Mouse (Mus musculus): ENCODE data around the gene Olfr411.

Olfr411 gene

GRCm38 (mm10) chr11:74352550-74352949 is at the start of gene Olfr411:
Olfr411 (minus strand) TSS chr11:74352650.
- no peak for DNase-seq (ENCODE audit: extremely low spot score)

DNA sequence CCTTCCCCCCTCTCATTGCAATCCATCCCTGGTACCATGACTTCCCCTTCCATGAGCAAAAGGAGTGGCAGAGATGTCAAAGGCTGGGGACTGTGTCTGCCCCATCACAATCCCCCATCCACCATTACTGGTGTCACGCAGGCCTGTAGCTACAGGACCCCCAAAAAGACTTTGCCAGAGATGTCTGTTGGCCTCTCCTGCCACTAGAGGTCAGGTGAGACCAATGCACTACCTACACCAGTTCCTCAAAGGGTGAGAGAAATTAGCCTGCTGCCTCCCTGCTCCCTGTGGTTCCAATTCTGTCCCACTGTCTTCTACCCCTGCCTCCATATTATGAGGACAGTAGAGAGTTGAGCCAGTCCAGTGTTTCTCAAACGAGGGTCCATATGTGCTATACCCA is 49.7 kb upstream of the Olfr411 start:
- no peak for DNase-seq (ENCODE audit: extremely low spot score)

- no peak for DNase-seq (ENCODE audit: extremely low spot score)
Measured at GRCm38 (mm10) chr11:74395583-74395982, 43.1 kb upstream of the Olfr411 start.

DNA sequence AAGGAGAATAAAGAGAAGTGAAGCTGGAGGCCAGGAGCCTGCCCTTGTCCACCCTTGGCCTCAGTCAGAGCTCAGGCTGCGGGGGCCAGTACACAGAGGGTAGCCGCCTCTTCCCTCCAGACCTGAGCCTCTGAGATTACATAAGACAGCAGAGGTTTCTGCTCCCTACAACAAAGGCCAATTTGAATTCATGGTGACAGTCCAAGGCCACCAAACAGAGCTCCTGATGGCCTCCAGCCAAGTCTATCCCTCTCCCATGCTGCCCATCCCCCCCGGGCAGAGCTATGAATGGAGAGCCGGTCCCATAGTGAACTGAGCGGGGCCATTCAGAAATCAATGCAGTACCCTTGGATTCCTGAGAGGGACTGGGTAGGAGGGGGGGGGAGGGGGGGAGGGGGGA is 41.0 kb upstream of the Olfr411 start:
- DNase-seq (ENCODE audit: extremely low spot score) = no peak

DNA sequence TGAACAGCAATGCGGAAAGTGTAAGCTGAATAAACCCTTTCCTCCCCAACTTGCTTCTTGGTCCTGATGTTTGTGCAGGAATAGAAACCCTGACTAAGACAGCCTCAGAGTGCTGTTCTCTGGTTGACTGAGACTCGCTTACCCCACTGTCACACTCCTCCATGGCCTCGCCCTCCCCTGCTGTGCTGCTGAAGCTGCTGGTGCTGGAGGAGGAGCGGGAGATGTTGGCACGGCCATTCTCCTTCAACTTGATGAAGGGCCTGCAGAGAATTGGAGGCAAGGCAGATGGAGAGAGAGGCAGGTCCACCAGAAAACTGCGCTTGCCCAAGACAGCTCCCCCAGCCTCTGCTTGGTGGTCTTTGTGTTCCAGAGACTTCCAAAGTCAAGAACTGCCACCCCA is 40.5 kb upstream of the Olfr411 start:
- no peak for DNase-seq (ENCODE audit: extremely low spot score)

GRCm38 (mm10) chr11:74391899-74392298 is 39.4 kb upstream of the Olfr411 start:
- DNase-seq (ENCODE audit: extremely low spot score) = no peak

GRCm38 (mm10) chr11:74387203-74387602 is 34.8 kb upstream of the Olfr411 start:
- DNase-seq (ENCODE audit: extremely low spot score) = no peak

DNA sequence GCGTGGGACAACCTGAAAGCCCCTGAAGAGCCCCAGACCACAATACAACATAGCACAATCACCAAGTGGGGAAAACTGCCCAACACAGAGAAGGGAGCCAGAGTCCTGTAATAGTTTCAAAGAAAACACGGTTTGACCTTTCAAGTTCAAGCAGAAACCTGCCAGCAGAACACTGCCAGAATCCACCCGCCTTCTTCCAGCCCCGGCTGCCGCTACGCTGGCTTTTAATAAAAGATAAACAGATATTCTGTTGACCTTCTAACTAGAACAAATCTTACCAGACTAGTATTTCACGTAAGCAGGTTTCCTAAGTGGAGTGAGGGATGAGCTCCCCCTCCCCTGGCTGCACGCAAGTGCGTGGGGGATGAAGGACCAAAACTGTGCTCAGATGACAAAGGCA is 33.2 kb upstream of the Olfr411 start:
- DNase-seq (ENCODE audit: extremely low spot score) = no peak

GRCm38 (mm10) chr11:74379166-74379873 is 26.9 kb upstream of the Olfr411 start:
- no peak for DNase-seq (ENCODE audit: extremely low spot score)

DNA sequence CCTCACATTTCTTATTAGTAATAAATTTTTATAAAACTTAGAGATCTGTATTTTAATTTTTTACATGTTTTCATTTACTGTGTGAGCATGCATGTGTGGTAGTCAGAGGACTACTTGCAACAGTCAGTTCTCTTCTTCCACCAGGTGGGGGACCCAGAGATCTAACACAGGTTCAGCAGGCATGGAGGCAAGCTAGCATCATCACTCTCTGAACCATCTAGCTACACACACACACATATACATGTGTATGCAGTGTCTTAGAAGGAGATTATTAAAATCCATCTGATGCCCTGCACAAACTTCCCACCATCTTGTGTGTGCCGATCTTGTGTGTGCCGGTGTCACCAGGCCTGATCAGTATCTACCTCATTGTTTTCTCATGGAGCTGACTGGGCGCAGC is 24.4 kb upstream of the Olfr411 start:
- peak; percentile 24 for DNase-seq (ENCODE audit: extremely low spot score)

DNA sequence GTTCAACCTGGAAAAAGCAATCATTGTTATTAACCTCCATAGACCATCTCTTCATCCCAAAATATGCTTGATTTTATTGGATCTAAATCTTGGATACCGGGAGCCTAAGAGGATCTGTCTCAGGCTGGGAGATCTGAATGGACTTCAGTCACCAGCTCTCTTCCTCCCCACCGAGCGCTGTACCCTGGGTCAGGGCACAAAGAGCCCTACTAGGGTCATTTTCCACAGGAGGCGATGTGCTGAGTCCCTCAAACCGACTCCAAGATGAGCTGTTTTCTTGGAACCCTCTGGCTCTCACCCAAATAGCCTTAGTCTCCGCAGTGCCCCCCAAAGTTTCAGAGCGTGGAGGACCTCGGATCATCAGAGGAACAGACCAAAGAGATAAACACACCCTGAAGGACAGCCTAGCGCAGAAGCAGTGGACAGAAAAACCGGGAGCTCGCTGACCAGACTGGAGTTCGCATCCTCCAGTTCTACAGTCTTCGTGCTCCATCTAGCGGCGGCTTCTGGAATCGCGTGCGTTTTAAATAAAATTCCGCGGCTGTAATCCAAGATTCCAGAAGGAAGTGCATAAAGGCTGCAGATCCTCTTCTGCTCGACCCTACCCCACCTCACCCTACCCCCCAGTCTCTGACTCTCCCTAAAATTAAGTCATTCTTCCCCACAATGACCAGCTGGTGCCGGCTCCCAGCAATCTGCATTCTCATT is 19.1 kb upstream of the Olfr411 start:
- DNase-seq (ENCODE audit: extremely low spot score) = peak; percentile 79

DNA sequence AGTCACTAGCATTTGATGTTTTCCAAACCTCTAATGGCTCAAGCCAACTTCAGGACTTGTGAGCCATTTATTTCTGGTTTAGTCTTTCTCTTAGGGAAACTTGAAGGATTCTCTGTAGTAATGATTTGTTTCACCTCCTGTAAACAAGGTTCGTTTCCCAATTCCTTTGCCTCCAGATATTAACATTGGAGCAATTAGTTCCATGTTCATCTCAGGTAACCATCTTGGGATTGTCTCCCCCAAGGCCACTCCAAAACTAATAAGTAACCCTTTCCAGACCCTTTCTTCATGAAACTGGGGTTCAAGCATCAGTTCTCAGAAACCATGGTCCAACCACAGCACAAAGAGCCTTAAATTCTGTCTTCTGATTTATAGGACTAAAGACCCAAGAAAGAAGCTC is 9.3 kb upstream of the Olfr411 start, which contains the start of gene Olfr412:
Olfr412 (plus strand) TSS at position 301 of the 400 bp plus-strand sequence.
- DNase-seq (ENCODE audit: extremely low spot score) = no peak

DNA sequence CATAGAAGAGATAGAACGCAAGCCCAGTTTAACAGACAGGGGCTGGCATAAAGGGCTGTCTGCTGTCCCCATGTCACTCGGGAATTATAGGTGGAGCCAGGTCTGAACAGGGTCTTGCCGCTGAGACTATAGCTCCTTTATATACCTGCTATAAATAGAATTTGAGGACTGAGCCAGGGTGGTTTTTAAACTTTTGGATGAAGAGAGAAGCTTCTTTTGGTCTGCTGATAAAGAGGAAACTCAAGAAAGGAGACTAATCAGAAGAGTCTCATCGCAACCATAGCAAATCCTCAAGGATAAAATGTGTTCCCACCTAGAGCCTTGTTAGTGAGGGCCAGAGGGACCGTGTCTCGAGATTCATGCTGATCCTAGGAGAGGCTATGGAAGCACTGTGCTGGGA is 14.5 kb downstream of the Olfr411 start, which contains the start of gene Olfr410:
Olfr410 (minus strand) TSS at position 101 of the 400 bp plus-strand sequence.
- no peak for DNase-seq (ENCODE audit: extremely low spot score)

GRCm38 (mm10) chr11:74328781-74329180 is 23.7 kb downstream of the Olfr411 start:
- DNase-seq (ENCODE audit: extremely low spot score) = no peak

DNA sequence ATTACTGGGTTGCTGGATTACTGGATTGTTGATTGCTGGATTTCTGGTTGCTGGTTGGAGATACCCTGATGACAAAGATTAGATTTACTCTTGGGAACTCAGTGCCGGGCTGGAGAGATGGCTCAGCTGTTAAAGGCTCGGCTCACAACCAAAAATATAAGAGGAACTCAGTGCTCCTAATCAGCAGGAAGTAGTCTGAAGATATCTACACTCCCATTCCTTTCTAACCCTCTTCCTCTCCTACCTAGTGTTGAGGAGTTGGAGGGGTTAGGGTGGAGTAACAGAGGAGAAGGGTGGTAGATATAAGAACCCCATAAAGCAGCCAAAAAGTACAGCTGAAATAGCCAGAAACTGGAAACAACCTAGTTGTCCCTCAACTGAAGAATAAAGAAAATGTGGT is 26.4 kb downstream of the Olfr411 start:
- no peak for DNase-seq (ENCODE audit: extremely low spot score)
